Mouse (Mus musculus) C2C12 (cell line): ENCODE data around the gene Gm20379. TPM values are rescaled to one million over a fixed set of nuclear protein-coding genes. Genes with fewer than 3 reads are reported as not detected.

ENCODE experiments used
- H3K27me3 ChIP-seq: one replicate; pipeline ENCODE4 v1.6.1; 2011; ENCODE audit not compliant: control insufficient read depth, insufficient read depth, insufficient read length
- H3K36me3 ChIP-seq: one replicate; pipeline ENCODE4 v1.6.1; 2011; ENCODE audit not compliant: control insufficient read depth, insufficient read depth
- H3K4me3 ChIP-seq: one replicate; pipeline ENCODE4 v1.5.1; 2011; ENCODE audit warnings: mild to moderate bottlenecking, control low read depth; ENCODE audit not compliant: poor library complexity, insufficient read depth, severe bottlenecking
- H3K79me2 ChIP-seq: one replicate; pipeline ENCODE4 v1.6.1; 2011; ENCODE audit not compliant: control insufficient read depth, insufficient read depth
- H3K79me3 ChIP-seq: one replicate; pipeline ENCODE4 v1.6.1; 2011; ENCODE audit warnings: low read depth, control low read depth
- H3ac ChIP-seq: one replicate; pipeline ENCODE3; 2011; ENCODE audit warnings: low read depth; ENCODE audit not compliant: control insufficient read depth, insufficient read length
- CEBPB ChIP-seq: IDR thresholded peaks from one replicate; pipeline ENCODE4 v1.6.1; 2011; ENCODE audit warnings: low read depth, mild to moderate bottlenecking, control low read depth, moderate library complexity
- CTCF ChIP-seq: IDR thresholded peaks from one replicate; pipeline ENCODE4 v1.5.1; 2011; ENCODE audit not compliant: control insufficient read depth, insufficient read depth, insufficient read length
- FOSL1 ChIP-seq: IDR thresholded peaks from one replicate; pipeline ENCODE4 v1.8.0; 2011; ENCODE audit warnings: mild to moderate bottlenecking, low read length; ENCODE audit not compliant: poor library complexity, insufficient read depth, severe bottlenecking
- MAX ChIP-seq: IDR thresholded peaks from one replicate; pipeline ENCODE4 v1.6.1; 2011; ENCODE audit warnings: mild to moderate bottlenecking, control low read depth
- MYOD1 ChIP-seq: IDR thresholded peaks from one replicate; pipeline ENCODE4 v1.6.1; 2011; ENCODE audit warnings: low read depth; ENCODE audit not compliant: control insufficient read depth, insufficient read length
- MYOG ChIP-seq: IDR thresholded peaks from one replicate; pipeline ENCODE4 v1.6.1; 2011; ENCODE audit not compliant: control insufficient read depth, insufficient read length; ENCODE audit errors: extremely low read depth
- USF1 ChIP-seq: IDR thresholded peaks from one replicate; pipeline ENCODE4 v1.6.1; 2011; ENCODE audit warnings: low read depth, mild to moderate bottlenecking, control low read depth, moderate library complexity
- polyA plus RNA-seq: library from polyadenylated mRNA; unstranded; fragments of >200 nt; fragmentation: generic; extraction: Trizol; gene quantifications from one replicate; pipeline ENCODE4 v1.2.1, GENCODE M21; 2012; ENCODE audit warnings: missing spikeins

The Gm20379 gene
- polyA plus RNA-seq, 1 experiment: 0.02 TPM

- TF ChIP-seq MYOD1 (no peak), CEBPB (no peak), MYOG (no peak), MAX (no peak), FOSL1 (no peak), CTCF (no peak), USF1 (no peak)
- Histone ChIP-seq H3ac (no peak overlapping the region), H3K4me3 (no peak overlapping the region), H3K36me3 (peaks cover 5% of the 10 kb centered on the region), H3K79me2 (no peaks in the 10 kb centered on the region), H3K79me3 (no peaks in the 10 kb centered on the region), H3K27me3 (no peaks in the 10 kb centered on the region)
These were observed 28.8 kb upstream of the Gm20379 start for GRCm38 (mm10) chr13:92277027-92277426.

GRCm38 (mm10) chr13:92291605-92292004 is 14.2 kb upstream of the Gm20379 start:
- TF ChIP-seq MYOD1: no peak
- TF ChIP-seq MAX: no peak
- TF ChIP-seq MYOG: no peak
- TF ChIP-seq FOSL1: no peak
- no peak for TF ChIP-seq USF1
- TF ChIP-seq CTCF: no peak
- TF ChIP-seq CEBPB: no peak
- Histone ChIP-seq H3K4me3 (no peak overlapping the region), H3K27me3 (no peaks in the 10 kb centered on the region), H3ac (no peak overlapping the region), H3K36me3 (no peaks in the 10 kb centered on the region), H3K79me3 (no peaks in the 10 kb centered on the region), H3K79me2 (no peaks in the 10 kb centered on the region)

- TF ChIP-seq MYOD1 (no peak), CTCF (no peak), MAX (no peak), MYOG (no peak), USF1 (no peak), CEBPB (no peak), FOSL1 (no peak)
- Histone ChIP-seq H3K4me3 (no peak overlapping the region), H3K27me3 (no peaks in the 10 kb centered on the region), H3ac (no peak overlapping the region), H3K36me3 (no peaks in the 10 kb centered on the region), H3K79me3 (no peaks in the 10 kb centered on the region), H3K79me2 (no peaks in the 10 kb centered on the region)
These were observed 11.9 kb upstream of the Gm20379 start for GRCm38 (mm10) chr13:92293883-92294282.

- Histone ChIP-seq H3K36me3 (no peaks in the 10 kb centered on the region), H3K4me3 (no peak overlapping the region), H3K79me2 (no peaks in the 10 kb centered on the region), H3K27me3 (no peaks in the 10 kb centered on the region), H3K79me3 (no peaks in the 10 kb centered on the region), H3ac (no peak overlapping the region)
- no peak for TF ChIP-seq MYOD1
- no peak for TF ChIP-seq MAX
- no peak for TF ChIP-seq FOSL1
- TF ChIP-seq CTCF: no peak
- TF ChIP-seq MYOG: no peak
- TF ChIP-seq USF1: no peak
- no peak for TF ChIP-seq CEBPB
These were observed 9.3 kb upstream of the Gm20379 start for GRCm38 (mm10) chr13:92296490-92296889.

- Histone ChIP-seq H3K4me3 (no peak overlapping the region), H3K27me3 (no peaks in the 10 kb centered on the region), H3K79me3 (no peaks in the 10 kb centered on the region), H3K36me3 (no peaks in the 10 kb centered on the region), H3K79me2 (no peaks in the 10 kb centered on the region), H3ac (no peak overlapping the region)
- no peak for TF ChIP-seq CTCF
- TF ChIP-seq FOSL1: no peak
- no peak for TF ChIP-seq MYOG
- no peak for TF ChIP-seq MAX
- no peak for TF ChIP-seq USF1
- TF ChIP-seq CEBPB: no peak
- TF ChIP-seq MYOD1: no peak
These were observed 8.8 kb upstream of the Gm20379 start for GRCm38 (mm10) chr13:92297021-92297420.

- no peaks in the 10 kb centered on the region for H3K79me3 ChIP-seq
- TF ChIP-seq FOSL1: no peak
- TF ChIP-seq MYOD1: no peak
- no peak for TF ChIP-seq CEBPB
- TF ChIP-seq CTCF: no peak
- no peak for TF ChIP-seq MAX
- TF ChIP-seq USF1: no peak
- TF ChIP-seq MYOG: no peak
- no peak overlapping the region for H3K4me3 ChIP-seq
- H3ac ChIP-seq: no peak overlapping the region
- H3K79me2 ChIP-seq: no peaks in the 10 kb centered on the region
- H3K27me3 ChIP-seq: no peaks in the 10 kb centered on the region
- no peaks in the 10 kb centered on the region for H3K36me3 ChIP-seq
These were observed 6.3 kb upstream of the Gm20379 start for GRCm38 (mm10) chr13:92299522-92299921.
